Mouse (Mus musculus): ENCODE measurements around the gene Slc8a1. TPM values are rescaled to one million over a fixed set of nuclear protein-coding genes. Genes with fewer than 3 reads are reported as not detected.

Slc8a1 gene
- polyA plus RNA-seq, 1 experiment from 2014 or later: 4.0 TPM

DNA sequence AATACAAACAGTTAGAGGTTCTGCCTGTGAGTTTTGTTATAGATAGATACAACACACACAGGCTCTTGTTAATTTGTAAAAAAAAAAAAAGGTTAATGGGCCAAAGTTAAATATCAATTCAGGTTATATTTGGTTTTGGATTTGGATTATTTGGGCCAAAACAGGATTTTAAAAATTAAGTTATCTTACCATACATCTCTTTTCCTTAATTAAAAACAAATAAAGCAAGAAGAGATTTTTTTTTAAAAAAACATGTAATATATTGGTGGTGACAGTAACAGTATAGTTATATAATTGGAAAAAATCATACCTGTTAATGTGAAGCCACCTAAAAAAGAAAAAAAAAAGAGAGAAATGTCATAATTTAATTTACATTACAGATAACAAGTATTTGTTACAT is 296.7 kb downstream of the Slc8a1 start, which contains the start of gene Gm11096:
Gene Gm11096 (plus strand): TSS at position 301 of the 400 bp plus-strand sequence.
- no peak for TF ChIP-seq CTCF (IDR thresholded peaks at IDR 0.05)
- TF ChIP-seq EP300 (IDR thresholded peaks at IDR 0.05): no peak
- Histone ChIP-seq H3K27me3 (replicated peaks; ENCODE audit: insufficient read depth, low read length) (no peaks in the 10 kb centered on the region), H3K4me3 (ENCODE audit: low read depth, low read length) (no peak within 1 kb of the TSS), H3K4me1 (ENCODE audit: insufficient read depth, low read depth, low read length) (no peaks in the 10 kb centered on the region), H3K4me2 (replicated peaks; ENCODE audit: low read depth, low read length) (no peak within 1 kb of the TSS), H3K9me3 (ENCODE audit: low read length) (no peaks in the 10 kb centered on the region), H3K36me3 (ENCODE audit: insufficient read depth, low read length) (no peaks in the 10 kb centered on the region), H3K27ac (ENCODE audit: low read length) (no peak within 1 kb of the TSS), H3K9ac (replicated peaks; ENCODE audit: low read depth) (no peak within 1 kb of the TSS)
- ATAC-seq (no peak), DNase-seq (ENCODE audit: low spot score) (no peak)

DNA sequence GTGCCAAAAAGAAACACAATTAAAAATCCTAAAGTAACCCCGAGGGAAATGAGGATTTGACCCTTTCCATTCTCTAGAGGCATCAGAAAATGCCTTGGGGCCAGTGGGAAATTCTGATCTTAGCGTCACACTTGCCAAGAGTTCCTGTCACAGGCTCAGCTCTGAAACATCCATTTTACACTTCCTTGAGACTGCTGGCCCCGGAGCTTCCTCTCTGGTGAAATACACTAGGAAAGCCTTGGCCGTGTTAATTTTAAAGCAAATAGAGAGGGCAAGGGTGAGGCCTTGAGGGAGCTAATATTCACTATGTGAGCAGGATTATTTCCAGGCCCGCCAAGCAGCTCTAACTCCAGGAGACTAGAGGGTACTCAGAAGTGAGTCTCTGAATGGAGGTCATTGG is 305.0 kb downstream of the Slc8a1 start:
- Histone ChIP-seq H3K36me3 (ENCODE audit: insufficient read depth, low read length) (no peaks in the 10 kb centered on the region), H3K27me3 (replicated peaks; ENCODE audit: insufficient read depth, low read length) (no peaks in the 10 kb centered on the region), H3K4me3 (ENCODE audit: low read depth, low read length) (no peak overlapping the region), H3K9ac (replicated peaks; ENCODE audit: low read depth) (no peak overlapping the region), H3K27ac (ENCODE audit: low read length) (no peak overlapping the region), H3K4me2 (replicated peaks; ENCODE audit: low read depth, low read length) (no peak overlapping the region), H3K9me3 (ENCODE audit: low read length) (no peaks in the 10 kb centered on the region), H3K4me1 (ENCODE audit: insufficient read depth, low read depth, low read length) (no peaks in the 10 kb centered on the region)
- ATAC-seq (no peak), DNase-seq (ENCODE audit: low spot score) (no peak)
- WGBS: 24% methylated on average over 5 of the region's 5 CpGs
- no peak for TF ChIP-seq CTCF (IDR thresholded peaks at IDR 0.05)
- no peak for TF ChIP-seq EP300 (IDR thresholded peaks at IDR 0.05)

DNA sequence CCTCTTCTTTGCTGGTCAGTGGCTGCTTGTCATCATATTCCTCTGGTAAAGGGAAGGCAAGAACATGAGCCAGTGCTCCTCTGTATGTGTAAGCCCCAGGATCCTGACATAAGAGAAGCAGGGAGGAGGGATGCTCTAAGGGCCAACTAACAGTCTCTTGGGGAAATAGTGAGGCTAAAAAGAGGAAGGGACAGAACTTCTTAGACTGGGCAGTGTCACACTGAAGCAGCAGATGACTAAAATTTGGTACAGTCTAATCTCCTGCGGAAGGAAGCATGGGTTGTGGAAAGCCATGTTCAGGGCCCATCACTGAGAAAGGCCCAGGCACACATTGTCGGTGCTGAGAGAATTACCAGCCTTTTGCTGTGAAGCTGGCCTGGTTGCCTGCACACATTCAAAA is 305.4 kb downstream of the Slc8a1 start:
- H3K9ac ChIP-seq (replicated peaks; ENCODE audit: low read depth): no peak overlapping the region

DNA sequence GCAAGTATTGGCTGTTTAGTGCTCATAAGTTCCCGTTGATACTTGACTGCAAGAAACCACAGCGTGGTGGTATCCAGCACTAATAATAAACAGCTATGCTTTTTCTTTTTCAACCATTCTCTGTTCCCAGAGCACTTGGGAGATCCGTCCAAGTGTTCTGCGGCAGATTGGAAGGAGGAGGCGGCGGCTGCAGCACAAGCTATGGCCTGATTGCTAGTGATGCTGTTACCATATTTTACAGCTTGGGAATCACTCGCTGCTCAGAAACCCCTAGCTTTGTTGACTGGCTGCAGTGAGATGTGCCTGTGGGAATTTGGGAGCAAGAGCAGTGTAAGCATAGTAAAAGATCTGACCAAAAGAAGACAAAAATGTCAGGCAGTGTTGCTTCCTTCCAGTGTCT is 310.9 kb downstream of the Slc8a1 start:
- Histone ChIP-seq H3K36me3 (ENCODE audit: insufficient read depth, low read length) (no peaks in the 10 kb centered on the region), H3K9ac (replicated peaks; ENCODE audit: low read depth) (no peak overlapping the region), H3K4me2 (replicated peaks; ENCODE audit: low read depth, low read length) (no peak overlapping the region), H3K4me3 (ENCODE audit: low read depth, low read length) (no peak overlapping the region), H3K27ac (ENCODE audit: low read length) (no peak overlapping the region), H3K27me3 (replicated peaks; ENCODE audit: insufficient read depth, low read length) (no peaks in the 10 kb centered on the region), H3K4me1 (ENCODE audit: insufficient read depth, low read depth, low read length) (no peaks in the 10 kb centered on the region), H3K9me3 (ENCODE audit: low read length) (no peaks in the 10 kb centered on the region)
- WGBS: 92% methylated on average over 7 of the region's 7 CpGs
- ATAC-seq: no peak
- DNase-seq (ENCODE audit: low spot score): no peak
- TF ChIP-seq CTCF (IDR thresholded peaks at IDR 0.05) (no peak), EP300 (IDR thresholded peaks at IDR 0.05) (no peak)

More for the DNA sequence above, 305.4 kb downstream of the Slc8a1 start:
- no peak for ATAC-seq
- no peak for TF ChIP-seq EP300 (IDR thresholded peaks at IDR 0.05)
- no peak for TF ChIP-seq CTCF (IDR thresholded peaks at IDR 0.05)
- Histone ChIP-seq H3K27me3 (replicated peaks; ENCODE audit: insufficient read depth, low read length) (no peaks in the 10 kb centered on the region), H3K9me3 (ENCODE audit: low read length) (no peaks in the 10 kb centered on the region), H3K36me3 (ENCODE audit: insufficient read depth, low read length) (no peaks in the 10 kb centered on the region), H3K27ac (ENCODE audit: low read length) (no peak overlapping the region), H3K4me1 (ENCODE audit: insufficient read depth, low read depth, low read length) (no peaks in the 10 kb centered on the region), H3K4me2 (replicated peaks; ENCODE audit: low read depth, low read length) (no peak overlapping the region), H3K4me3 (ENCODE audit: low read depth, low read length) (no peak overlapping the region)
- DNase-seq (ENCODE audit: low spot score): no peak
- WGBS: 90% methylated on average over 2 of the region's 2 CpGs

DNA sequence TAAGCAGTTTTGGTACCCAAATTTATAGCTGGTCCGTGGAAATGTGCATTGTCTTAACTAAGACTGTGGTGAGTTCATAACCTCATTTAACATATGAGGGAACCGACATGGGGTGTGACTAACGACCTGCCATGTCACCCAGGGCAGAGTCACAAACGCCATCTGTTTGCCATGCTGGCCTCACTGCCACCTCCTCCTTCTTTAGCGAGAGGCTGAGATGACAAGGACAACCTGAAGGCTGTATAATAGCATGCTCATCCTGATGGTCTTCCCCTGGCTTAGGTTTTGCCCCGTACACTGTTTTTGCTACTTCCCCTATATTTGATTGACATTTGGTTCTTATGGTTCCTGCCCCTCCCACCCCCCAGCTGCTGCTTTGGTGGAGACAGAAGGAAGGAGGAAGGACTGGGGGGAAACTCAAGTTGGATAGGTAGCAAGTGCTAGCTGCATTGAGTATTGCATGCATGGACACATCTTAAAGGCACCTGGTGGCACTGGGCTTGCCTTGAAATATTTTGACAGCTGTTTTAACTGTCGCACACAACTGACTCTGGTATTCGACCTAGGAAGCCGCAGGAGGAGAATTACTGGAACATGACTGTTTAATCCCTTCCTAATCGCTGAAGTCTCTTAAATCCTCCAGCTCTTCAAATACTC is 313.8 kb downstream of the Slc8a1 start:
- H3K4me2 ChIP-seq (replicated peaks; ENCODE audit: low read depth, low read length): no peak overlapping the region
- H3K4me3 ChIP-seq (ENCODE audit: low read depth, low read length): no peak overlapping the region
- H3K4me1 ChIP-seq (ENCODE audit: insufficient read depth, low read depth, low read length): no peaks in the 10 kb centered on the region
- DNase-seq (ENCODE audit: low spot score) (no peak), ATAC-seq (no peak)
- no peak overlapping the region for H3K27ac ChIP-seq (ENCODE audit: low read length)
- WGBS: 60% methylated on average over 10 of the region's 10 CpGs
- H3K9ac ChIP-seq (replicated peaks; ENCODE audit: low read depth): no peak overlapping the region
- H3K36me3 ChIP-seq (ENCODE audit: insufficient read depth, low read length): no peaks in the 10 kb centered on the region
- no peaks in the 10 kb centered on the region for H3K27me3 ChIP-seq (replicated peaks; ENCODE audit: insufficient read depth, low read length)
- TF ChIP-seq EP300 (IDR thresholded peaks at IDR 0.05) (no peak), CTCF (IDR thresholded peaks at IDR 0.05) (no peak)
- no peaks in the 10 kb centered on the region for H3K9me3 ChIP-seq (ENCODE audit: low read length)

DNA sequence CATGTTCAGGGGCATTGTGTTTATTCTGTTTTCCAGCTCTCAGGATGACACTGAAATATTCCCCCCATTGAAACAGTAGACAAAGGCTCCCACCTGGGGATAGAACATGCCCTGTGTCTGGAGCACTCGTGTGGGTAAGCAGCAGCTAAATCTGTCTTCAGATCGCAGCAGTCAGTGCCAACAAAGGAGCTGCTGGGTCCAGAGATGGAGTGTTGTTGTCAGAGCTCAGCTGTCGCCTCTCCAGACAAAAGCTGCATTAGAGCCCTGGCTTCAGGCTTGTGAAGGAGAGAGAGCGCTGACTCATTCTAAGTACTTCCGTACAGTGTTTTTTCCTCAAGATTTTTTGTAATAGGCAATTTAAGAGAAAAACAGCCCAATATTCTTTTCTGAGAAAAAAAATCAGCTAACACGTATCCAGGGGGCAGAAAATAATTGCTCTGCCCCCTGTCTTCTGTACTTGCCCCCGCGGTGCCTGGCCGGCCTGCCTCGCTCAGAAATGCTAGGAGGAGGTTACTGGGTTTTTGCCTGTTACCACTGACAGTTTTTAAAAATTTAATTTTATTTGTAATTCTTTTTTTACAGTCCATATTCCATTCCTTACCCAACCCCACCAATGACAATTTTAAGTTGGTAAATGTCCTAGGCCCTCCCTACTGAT is 318.2 kb downstream of the Slc8a1 start:
- Histone ChIP-seq H3K9ac (replicated peaks; ENCODE audit: low read depth) (no peak overlapping the region), H3K36me3 (ENCODE audit: insufficient read depth, low read length) (no peaks in the 10 kb centered on the region), H3K27me3 (replicated peaks; ENCODE audit: insufficient read depth, low read length) (no peaks in the 10 kb centered on the region), H3K9me3 (ENCODE audit: low read length) (no peaks in the 10 kb centered on the region), H3K4me3 (ENCODE audit: low read depth, low read length) (no peak overlapping the region), H3K4me1 (ENCODE audit: insufficient read depth, low read depth, low read length) (no peaks in the 10 kb centered on the region; the same call in 1 of the 2 replicates), H3K27ac (ENCODE audit: low read length) (no peak overlapping the region), H3K4me2 (replicated peaks; ENCODE audit: low read depth, low read length) (no peak overlapping the region)
- peak; percentile 65 for ATAC-seq
- TF ChIP-seq EP300 (IDR thresholded peaks at IDR 0.05) (no peak), CTCF (IDR thresholded peaks at IDR 0.05) (no peak)
- WGBS: 64% methylated on average over 10 of the region's 10 CpGs
- DNase-seq (ENCODE audit: low spot score): peak; percentile 72

Data from lung, postnatal 0 days (tissue).